Mouse (Mus musculus) olfactory bulb, adult 2 months (tissue): ENCODE results near the gene Rgr. TPM values are rescaled to one million over a fixed set of nuclear protein-coding genes. Genes with fewer than 3 reads are reported as not detected.
"Not testable (repeated sequence)": the region's sequence is repeated elsewhere in the genome, so short reads cannot be mapped to it uniquely, and the experiment has no call there.

Source experiments
- H3K27ac ChIP-seq: fragments of 200-500 bp; 2 replicates; pipeline ENCODE4 v1.5.1; 2012; ENCODE audit warnings: low read depth, low read length; ENCODE audit not compliant: insufficient read depth
- H3K4me1 ChIP-seq: fragments of 200-500 bp; 2 replicates; pipeline ENCODE4 v1.6.1; 2012; ENCODE audit warnings: low read length; ENCODE audit not compliant: control insufficient read depth, insufficient read depth
- H3K4me3 ChIP-seq: fragments of 200-500 bp; 2 replicates; pipeline ENCODE4 v1.5.1; 2012; ENCODE audit warnings: mild to moderate bottlenecking, low read depth, low read length, moderate library complexity; ENCODE audit not compliant: insufficient read depth
- CTCF ChIP-seq: fragments of 200-500 bp; IDR thresholded peaks from 2 replicates; pipeline ENCODE4 v1.5.1; 2012; ENCODE audit warnings: low read depth, mild to moderate bottlenecking, low read length, moderate library complexity; ENCODE audit not compliant: insufficient read depth
- POLR2A ChIP-seq: fragments of 200-500 bp; IDR thresholded peaks from 2 replicates; pipeline ENCODE4 v1.6.1; 2012; ENCODE audit warnings: mild to moderate bottlenecking, low read depth, low read length, moderate library complexity; ENCODE audit not compliant: insufficient read depth
- WGBS: fragments of 180-500 bp; shearing (Covaris S2); methylation state at CpG from one replicate; pipeline ENCODE4 v1.1.7; 2018; 5-methylcytosine and 5-hydroxymethylcytosine counted together
- polyA plus RNA-seq: library from polyadenylated mRNA; stranded (reverse); fragments of >200 nt; gene quantifications from 2 replicates; pipeline ENCODE4 v1.2.4, GENCODE M21; 2012; ENCODE audit warnings: low replicate concordance; ENCODE audit not compliant: missing spikeins, insufficient read depth, insufficient read length

Gene Rgr
- polyA plus RNA-seq, 1 experiment, result not detected

DNA sequence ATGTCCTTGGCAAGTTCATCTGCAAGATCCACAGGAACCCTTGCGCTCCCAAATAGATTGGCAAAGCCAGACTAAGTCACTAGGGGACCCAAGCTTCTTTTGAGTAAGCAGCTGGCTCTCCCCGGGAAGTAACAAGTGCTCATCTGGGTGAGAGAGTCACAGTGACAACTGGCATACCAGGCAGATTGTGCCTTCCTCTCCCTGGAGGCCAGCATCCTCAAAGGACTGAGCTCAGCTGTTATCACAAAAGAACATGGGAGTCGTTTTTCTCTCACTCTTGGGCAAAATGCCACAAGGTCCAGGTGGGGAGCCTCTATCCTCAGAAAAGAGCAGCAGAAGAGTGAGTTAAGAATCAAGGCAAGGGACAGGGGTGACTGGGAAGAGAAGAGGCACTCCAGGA is 42.9 kb downstream of the Rgr start:
- Histone ChIP-seq H3K27ac (peak overlapping the region; percentile 47; the same call in 1 of the 2 replicates), H3K4me1 (peaks cover 5% of the 10 kb centered on the region), H3K4me3 (no peak overlapping the region)
- 37% methylated on average over 3 of the region's 3 CpGs for WGBS
- TF ChIP-seq POLR2A, result no peak
- no peak for TF ChIP-seq CTCF

DNA sequence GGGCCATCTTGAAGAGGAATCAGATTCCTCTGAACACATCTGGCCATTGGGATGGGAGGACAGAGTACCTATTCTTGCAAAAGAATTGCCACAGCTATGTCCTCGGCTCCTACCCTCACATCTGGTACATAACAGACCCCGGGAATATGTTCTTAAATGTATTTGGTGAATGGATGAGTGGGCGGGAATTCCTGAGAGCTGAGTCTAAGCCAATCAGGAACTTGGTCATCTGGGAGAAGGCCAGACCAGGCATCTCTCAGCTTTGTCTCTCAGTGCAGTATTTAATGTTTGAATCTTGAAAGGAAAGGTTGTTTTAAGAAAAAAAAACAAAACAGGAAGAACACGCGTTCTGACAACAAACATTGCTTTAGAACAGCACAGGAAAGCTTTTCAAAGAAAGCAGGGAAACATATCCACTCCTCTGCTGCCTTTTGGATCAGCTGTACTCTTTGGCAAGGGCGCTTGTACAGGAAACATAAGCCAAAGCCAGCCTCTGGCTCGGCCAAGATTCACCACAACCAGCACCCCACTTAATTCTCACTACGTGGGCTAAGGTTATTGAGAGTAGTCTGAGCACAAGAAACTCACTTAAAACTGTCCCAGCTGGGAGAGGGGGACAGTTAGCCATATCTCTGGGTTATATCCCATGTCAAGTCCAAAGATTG is 45.2 kb downstream of the Rgr start:
- H3K27ac ChIP-seq, result no peak overlapping the region
- peaks cover 5% of the 10 kb centered on the region for H3K4me1 ChIP-seq
- 58% methylated on average over 8 of the region's 8 CpGs for WGBS
- TF ChIP-seq POLR2A, result no peak
- TF ChIP-seq CTCF, result no peak
- no peak overlapping the region for H3K4me3 ChIP-seq

DNA sequence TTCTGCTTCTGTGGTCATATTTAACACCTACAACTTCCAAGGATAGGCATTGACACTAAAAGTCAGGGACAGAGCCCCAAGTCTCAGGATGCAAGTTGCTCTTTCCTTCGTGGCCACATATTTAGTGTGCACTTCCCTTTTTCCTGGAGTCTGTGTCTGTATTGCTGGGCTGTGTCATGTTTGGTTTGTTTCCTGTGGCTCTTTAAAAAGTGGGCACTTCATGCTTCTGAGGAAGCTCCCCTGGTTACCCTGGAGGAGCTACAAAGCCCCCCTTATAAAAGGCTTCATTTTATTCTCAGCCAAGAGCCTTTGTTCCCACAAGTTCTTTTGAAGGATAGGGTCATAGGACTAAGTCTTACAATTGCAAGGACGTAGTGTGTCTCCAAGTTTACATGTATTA is 45.9 kb downstream of the Rgr start:
- peaks cover 5% of the 10 kb centered on the region for H3K4me1 ChIP-seq
- 55% methylated on average over 2 of the region's 2 CpGs for WGBS
- no peak overlapping the region for H3K27ac ChIP-seq
- no peak overlapping the region for H3K4me3 ChIP-seq
- TF ChIP-seq CTCF (no peak), POLR2A (no peak)

DNA sequence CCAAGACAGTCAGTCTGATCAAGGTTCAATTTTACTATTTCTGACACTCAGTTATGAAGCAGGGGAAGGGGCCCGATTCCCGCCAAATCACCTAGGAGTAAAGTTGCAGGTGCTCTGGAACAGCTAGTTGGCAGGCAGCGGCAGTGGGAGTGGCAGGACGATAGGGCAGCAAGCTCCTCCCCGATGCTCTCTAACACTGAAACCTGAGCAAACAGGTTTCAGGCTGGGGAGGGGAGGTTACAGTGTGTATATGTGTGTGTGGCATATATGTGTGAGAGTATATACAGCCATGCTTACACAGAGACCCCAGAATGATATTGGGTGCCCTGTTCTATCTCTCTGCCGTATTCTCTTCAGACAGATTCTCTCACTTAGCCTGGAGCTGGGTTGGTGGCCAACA is 48.0 kb downstream of the Rgr start:
- H3K4me1 ChIP-seq, H3K27ac ChIP-seq, H3K4me3 ChIP-seq: not testable (repeated sequence)
- 92% methylated on average over 6 of the region's 6 CpGs for WGBS

DNA sequence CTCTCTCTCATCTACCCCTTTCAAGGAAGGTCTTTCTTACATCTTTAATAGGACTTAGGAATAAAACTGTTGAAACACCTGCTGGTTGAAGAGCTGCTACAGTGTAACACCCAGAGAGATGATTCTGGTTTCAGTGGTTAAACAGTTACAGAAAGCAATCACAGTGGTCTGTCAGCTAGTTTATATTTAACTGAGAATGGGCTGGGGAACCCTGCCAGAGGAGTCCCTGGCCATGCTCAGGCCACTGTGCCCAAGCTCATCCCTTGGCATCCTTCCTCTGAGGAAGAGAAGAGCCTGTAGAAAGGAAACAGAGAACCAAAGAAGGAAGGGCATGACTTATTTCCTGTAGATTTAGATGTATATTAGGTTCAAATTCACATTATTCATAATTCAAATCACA is 59.0 kb downstream of the Rgr start:
- no peak overlapping the region for H3K27ac ChIP-seq
- no peak for TF ChIP-seq POLR2A
- TF ChIP-seq CTCF, result no peak
- no peaks in the 10 kb centered on the region for H3K4me1 ChIP-seq

DNA sequence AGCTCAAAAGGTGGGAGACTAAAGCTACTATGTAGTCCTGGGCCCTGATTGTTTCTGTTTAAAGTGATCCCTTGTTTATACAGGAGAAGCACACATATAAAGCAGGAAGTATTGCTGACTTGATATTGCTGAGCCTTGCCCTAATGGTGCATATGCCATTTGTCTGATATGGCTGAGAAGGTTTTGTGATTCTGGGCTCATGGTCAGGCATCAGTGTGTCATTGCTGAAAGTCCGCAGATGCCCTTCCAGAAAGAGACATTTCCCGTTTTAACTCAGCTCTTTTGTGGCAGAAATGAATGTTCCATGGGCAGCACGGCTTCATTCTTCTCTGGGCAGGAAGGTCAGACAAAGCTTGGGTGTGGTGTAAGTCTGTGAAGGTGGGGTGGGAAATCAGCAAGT is 63.1 kb downstream of the Rgr start:
- no peak overlapping the region for H3K27ac ChIP-seq
- TF ChIP-seq POLR2A (no peak), CTCF (no peak)
- WGBS, result 89% methylated on average over 3 of the region's 3 CpGs
- H3K4me1 ChIP-seq, result no peaks in the 10 kb centered on the region
- no peak overlapping the region for H3K4me3 ChIP-seq

More for the DNA sequence above, 59.0 kb downstream of the Rgr start:
- no peak overlapping the region for H3K4me3 ChIP-seq

Other genes starting within 250 kb of the Rgr start
- not detected in 2 replicates for gene Ccser2, start 80.2 kb downstream of the Rgr start, polyA plus RNA-seq
- not detected in 2 replicates for gene Lrit1, start 5.9 kb upstream of the Rgr start, polyA plus RNA-seq
- not detected in 2 replicates for gene Lrit2, start 19.0 kb upstream of the Rgr start, polyA plus RNA-seq
- gene Cdhr1, start 49.4 kb upstream of the Rgr start, polyA plus RNA-seq, result 353 TPM in 1 of 2 replicates, not detected in the other
- not detected in 2 replicates for gene 2610528A11Rik, start 65.1 kb upstream of the Rgr start, polyA plus RNA-seq
- 602 TPM in 1 of 2 replicates, not detected in the other for gene Ghitm, start 86.3 kb upstream of the Rgr start, polyA plus RNA-seq